Mouse (Mus musculus): ENCODE measurements around the gene Rsg1. TPM values are rescaled to one million over a fixed set of nuclear protein-coding genes. Genes with fewer than 3 reads are reported as not detected.

The Rsg1 gene
- total and polyA plus RNA-seq, 3 experiments = 1.1 to 4.5 (median 3.2) TPM

- no peaks in the 10 kb centered on the region for H3K27me3 ChIP-seq (replicated peaks)
- dilution Hi-C loops (cut with MboI; ENCODE audit: extremely low pct_ligation_motif_present, extremely low pct_unique_long_range_greater_than_20kb, low sequenced_read_pairs) = no loop called here
- peaks cover 8 to 22% of the 10 kb centered on the region in 2 experiments for H3K4me1 ChIP-seq (ENCODE audit: control insufficient read depth in 1 of 2, insufficient read depth in 2 of 2)
- H3K4me2 ChIP-seq (ENCODE audit: insufficient read depth, low read depth, poor library complexity, severe bottlenecking) = no peak overlapping the region
- peaks cover 6% of the 10 kb centered on the region for H3K9me3 ChIP-seq (replicated peaks; ENCODE audit: low read length)
- in situ Hi-C loops (cut with MboI; ENCODE audit: low pct_ligation_motif_present, low pct_unique_long_range_greater_than_20kb, low sequenced_read_pairs) = no loop called here
- no peak overlapping the region for H3K9ac ChIP-seq (ENCODE audit: insufficient read depth, low read depth)
- H3K4me3 ChIP-seq (replicated peaks in 1 of 3; ENCODE audit: low read depth in 2 of 3, low read length in 2 of 3, poor library complexity in 1 of 3) = no peak overlapping the region
- DNase-seq (ENCODE audit: extremely low read depth) = no peak
- peaks cover 54 to 92% of the 10 kb centered on the region in 2 experiments for H3K36me3 ChIP-seq (replicated peaks in 1 of 2; ENCODE audit: control insufficient read depth in 1 of 2, insufficient read depth in 1 of 2, low read length in 1 of 2)
- H3K79me2 ChIP-seq (replicated peaks; ENCODE audit: control insufficient read depth, extremely low read depth, insufficient read depth, poor library complexity, severe bottlenecking) = no peaks in the 10 kb centered on the region
- TF ChIP-seq EP300 (IDR thresholded peaks at IDR 0.05; ENCODE audit: low read length) = no peak
- no peak for TF ChIP-seq TCF12 (IDR thresholded peaks at IDR 0.05; ENCODE audit: low read depth, low read length)
- TF ChIP-seq POLR2A (IDR thresholded peaks at IDR 0.05; ENCODE audit: low read depth, low read length) = no peak
- no peak for TF ChIP-seq NRF1 (IDR thresholded peaks at IDR 0.05; ENCODE audit: low read depth, low read length)
- TF ChIP-seq SMC3 (IDR thresholded peaks at IDR 0.05; ENCODE audit: low read depth, low read length) = no peak
- TF ChIP-seq MYC (IDR thresholded peaks at IDR 0.05; ENCODE audit: low read depth, low read length) = no peak
- no peak for TF ChIP-seq ELF1 (IDR thresholded peaks at IDR 0.05; ENCODE audit: low read depth, low read length)
- no peak for TF ChIP-seq CTCF (conservative IDR thresholded peaks at IDR 0.05 in 1 of 2, IDR thresholded peaks at IDR 0.05 in 1 of 2; ENCODE audit: low read depth in 2 of 2, low read length in 2 of 2)
- TF ChIP-seq GABPA (IDR thresholded peaks at IDR 0.05; ENCODE audit: insufficient replicate concordance, low read depth, low read length) = no peak
- no peak for TF ChIP-seq JUND (conservative IDR thresholded peaks at IDR 0.05; ENCODE audit: low read depth, low read length)
- no peak for TF ChIP-seq KAT2A (IDR thresholded peaks at IDR 0.05; ENCODE audit: insufficient replicate concordance, low read length)
- TF ChIP-seq SIN3A (IDR thresholded peaks at IDR 0.05; ENCODE audit: low read length) = no peak
- no peak overlapping the region for H3K27ac ChIP-seq (ENCODE audit: insufficient read depth, low read depth)
Measured at GRCm38 (mm10) chr4:141196981-141197685, 16.6 kb upstream of the Rsg1 start.

GRCm38 (mm10) chr4:141197686-141198035 is 16.1 kb upstream of the Rsg1 start:
- Histone ChIP-seq H3K4me1 (ENCODE audit: control insufficient read depth in 1 of 2, insufficient read depth in 2 of 2) (peaks cover 8 to 25% of the 10 kb centered on the region in 2 experiments), H3K36me3 (replicated peaks in 1 of 2; ENCODE audit: control insufficient read depth in 1 of 2, insufficient read depth in 1 of 2, low read length in 1 of 2) (peaks cover 52 to 93% of the 10 kb centered on the region in 2 experiments), H3K27me3 (replicated peaks) (no peaks in the 10 kb centered on the region), H3K79me2 (replicated peaks; ENCODE audit: control insufficient read depth, extremely low read depth, insufficient read depth, poor library complexity, severe bottlenecking) (no peaks in the 10 kb centered on the region), H3K9me3 (replicated peaks; ENCODE audit: low read length) (peaks cover 6% of the 10 kb centered on the region), H3K9ac (ENCODE audit: insufficient read depth, low read depth) (no peak overlapping the region), H3K4me2 (ENCODE audit: insufficient read depth, low read depth, poor library complexity, severe bottlenecking) (no peak overlapping the region), H3K27ac (ENCODE audit: insufficient read depth, low read depth) (no peak overlapping the region), H3K4me3 (replicated peaks in 1 of 3; ENCODE audit: low read depth in 2 of 3, low read length in 2 of 3, poor library complexity in 1 of 3) (no peak overlapping the region)
- DNase-seq (ENCODE audit: extremely low read depth) = no peak
- TF ChIP-seq CTCF (conservative IDR thresholded peaks at IDR 0.05 in 1 of 2, IDR thresholded peaks at IDR 0.05 in 1 of 2; ENCODE audit: low read depth in 2 of 2, low read length in 2 of 2) (0 out of 4 replicates have a peak, but pooled peaks of 1 of the 2 experiments have one; percentile 2), POLR2A (IDR thresholded peaks at IDR 0.05; ENCODE audit: low read depth, low read length) (no peak), CHD2 (IDR thresholded peaks at IDR 0.05; ENCODE audit: low read length) (no peak), ZC3H11A (IDR thresholded peaks at IDR 0.05; ENCODE audit: low read depth, low read length) (no peak), MAX (IDR thresholded peaks at IDR 0.05; ENCODE audit: low read length) (no peak)
- in situ Hi-C loops (cut with MboI; ENCODE audit: low pct_ligation_motif_present, low pct_unique_long_range_greater_than_20kb, low sequenced_read_pairs) (no loop called here), dilution Hi-C loops (cut with MboI; ENCODE audit: extremely low pct_ligation_motif_present, extremely low pct_unique_long_range_greater_than_20kb, low sequenced_read_pairs) (no loop called here)
